Mouse (Mus musculus): ENCODE data around the gene Stag2.

GRCm38 (mm10) chrX:42188825-42189426 lies 39.8 kb downstream of the Stag2 start:
- no peak for TF ChIP-seq POLR2A (IDR thresholded peaks at IDR 0.05; ENCODE audit: borderline replicate concordance, insufficient read depth, low read length)
- TF ChIP-seq CTCF (IDR thresholded peaks at IDR 0.05; ENCODE audit: borderline replicate concordance, insufficient read depth, low read depth, low read length): no peak

Data from cerebellum, adult 2 months (tissue).